Mouse (Mus musculus) hindbrain, embryonic 10.5 days (tissue): ENCODE results near the gene B3galt6. TPM values are rescaled to one million over a fixed set of nuclear protein-coding genes. Genes with fewer than 3 reads are reported as not detected.

ENCODE experiments used
- DNase-seq: peaks from one replicate; pipeline ENCODE4 v3.0.0-alpha.2; 2017; ENCODE audit warnings: low spot score
- H3K27ac ChIP-seq: fragments of 300-500 bp; sonication (generic); 2 replicates; pipeline ENCODE4 v1.5.1; 2016; ENCODE audit warnings: mild to moderate bottlenecking, moderate library complexity
- H3K27me3 ChIP-seq: fragments of 300-500 bp; sonication (generic); 2 replicates; pipeline ENCODE4 v1.6.1; 2016; ENCODE audit warnings: mild to moderate bottlenecking; ENCODE audit not compliant: poor library complexity, insufficient read depth, severe bottlenecking
- H3K36me3 ChIP-seq: fragments of 300-500 bp; sonication (generic); 2 replicates; pipeline ENCODE4 v1.6.1; 2016; ENCODE audit warnings: mild to moderate bottlenecking, moderate library complexity
- H3K4me1 ChIP-seq: fragments of 300-500 bp; sonication (generic); replicated peaks from 2 replicates; pipeline ENCODE4 v1.6.1; 2016; ENCODE audit warnings: mild to moderate bottlenecking
- H3K4me3 ChIP-seq: fragments of 300-500 bp; sonication (generic); 2 replicates; pipeline ENCODE4 v1.5.1; 2016; ENCODE audit warnings: mild to moderate bottlenecking, moderate library complexity
- H3K9me3 ChIP-seq: fragments of 300-500 bp; sonication (generic); 2 replicates; pipeline ENCODE4 v1.6.1; 2016; ENCODE audit warnings: mild to moderate bottlenecking, moderate library complexity
- WGBS: fragments of 180-500 bp; shearing (Covaris S2); methylation state at CpG from one replicate; pipeline ENCODE4 v1.1.7; 2016; 5-methylcytosine and 5-hydroxymethylcytosine counted together
- polyA plus RNA-seq: library from polyadenylated mRNA; unstranded; fragments of >200 nt; fragmentation: Nextera tagmentation; extraction: Ambion mirVana; gene quantifications from 2 replicates; pipeline ENCODE4 v1.2.1, GENCODE M21; 2016

Gene B3galt6
- 13.8 and 17.2 TPM in 2 replicates for polyA plus RNA-seq

GRCm38 (mm10) chr4:155992241-155992905, at the start of gene B3galt6, which contains the start of gene Sdf4:
Gene B3galt6, minus strand, starts transcription at chr4:155992649.
Gene Sdf4, plus strand, starts transcription at chr4:155992872.
- H3K4me1 ChIP-seq: peaks cover 36% of the 10 kb centered on the region
- WGBS: under 1% methylated on average over 99 of the region's 99 CpGs
- peak within 1 kb of the TSS; percentile 91 for H3K4me3 ChIP-seq
- no peaks in the 10 kb centered on the region for H3K9me3 ChIP-seq
- H3K27ac ChIP-seq: peak within 1 kb of the TSS; percentile 97
- peak; percentile 87 for DNase-seq
- H3K36me3 ChIP-seq: peaks cover 35% of the 10 kb centered on the region
- no peaks in the 10 kb centered on the region for H3K27me3 ChIP-seq

DNA sequence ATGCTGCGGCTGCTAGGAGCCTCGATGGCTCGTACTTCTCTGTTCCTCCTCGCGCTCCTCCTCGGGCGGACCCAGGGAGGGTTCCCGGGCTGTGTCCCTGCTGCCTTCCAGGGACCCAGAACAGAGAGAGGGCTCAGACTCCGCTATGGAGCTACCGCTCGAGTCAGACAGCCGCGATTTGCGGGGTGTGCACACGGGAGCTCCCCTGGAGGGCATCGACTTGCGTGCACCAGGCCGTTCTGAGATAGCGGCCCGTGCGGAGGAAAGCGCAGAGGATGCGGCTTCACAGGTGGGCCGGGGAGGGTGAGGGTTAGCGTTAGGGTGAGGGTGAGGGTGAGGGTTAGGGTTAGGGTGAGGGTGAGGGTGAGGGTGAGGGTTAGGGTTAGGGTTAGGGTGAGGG, 42.5 kb upstream of the B3galt6 start:
- Histone ChIP-seq H3K4me3 (peak overlapping the region; percentile 46), H3K9me3 (no peaks in the 10 kb centered on the region), H3K36me3 (no peaks in the 10 kb centered on the region; the same call in 1 of the 2 replicates), H3K27ac (peak overlapping the region; percentile 5; the same call in 1 of the 2 replicates), H3K27me3 (peaks cover 31% of the 10 kb centered on the region), H3K4me1 (peaks cover 50% of the 10 kb centered on the region)
- peak; percentile 31 for DNase-seq
- WGBS: 4% methylated on average over 25 of the region's 25 CpGs

DNA sequence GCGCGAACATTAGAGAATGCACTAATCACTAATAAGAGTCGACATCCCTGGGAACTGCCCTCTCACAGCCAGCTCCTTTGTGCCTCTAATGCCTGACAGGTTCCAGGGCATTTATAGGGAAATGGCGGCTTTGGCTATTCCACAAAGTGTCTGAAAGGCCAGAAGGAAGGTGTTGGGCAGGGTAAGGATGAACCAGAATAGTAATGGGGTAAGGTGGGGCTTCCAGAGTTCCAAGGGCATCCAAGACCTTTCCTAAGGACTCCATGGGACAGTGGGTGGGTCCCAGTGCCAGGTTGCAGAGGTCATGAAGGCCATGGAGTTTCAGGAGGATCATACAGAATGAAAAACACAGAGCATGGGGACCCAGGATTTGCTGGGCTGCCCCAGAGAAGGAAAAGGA, 41.9 kb upstream of the B3galt6 start:
- H3K27me3 ChIP-seq: peaks cover 31% of the 10 kb centered on the region
- peaks cover 4% of the 10 kb centered on the region for H3K36me3 ChIP-seq
- no peak for DNase-seq
- H3K9me3 ChIP-seq: no peaks in the 10 kb centered on the region
- peak overlapping the region; percentile 46 for H3K4me3 ChIP-seq
- peak overlapping the region; percentile 5; the same call in 1 of the 2 replicates for H3K27ac ChIP-seq
- H3K4me1 ChIP-seq: peaks cover 50% of the 10 kb centered on the region
- 51% methylated on average over 4 of the region's 4 CpGs for WGBS

DNA sequence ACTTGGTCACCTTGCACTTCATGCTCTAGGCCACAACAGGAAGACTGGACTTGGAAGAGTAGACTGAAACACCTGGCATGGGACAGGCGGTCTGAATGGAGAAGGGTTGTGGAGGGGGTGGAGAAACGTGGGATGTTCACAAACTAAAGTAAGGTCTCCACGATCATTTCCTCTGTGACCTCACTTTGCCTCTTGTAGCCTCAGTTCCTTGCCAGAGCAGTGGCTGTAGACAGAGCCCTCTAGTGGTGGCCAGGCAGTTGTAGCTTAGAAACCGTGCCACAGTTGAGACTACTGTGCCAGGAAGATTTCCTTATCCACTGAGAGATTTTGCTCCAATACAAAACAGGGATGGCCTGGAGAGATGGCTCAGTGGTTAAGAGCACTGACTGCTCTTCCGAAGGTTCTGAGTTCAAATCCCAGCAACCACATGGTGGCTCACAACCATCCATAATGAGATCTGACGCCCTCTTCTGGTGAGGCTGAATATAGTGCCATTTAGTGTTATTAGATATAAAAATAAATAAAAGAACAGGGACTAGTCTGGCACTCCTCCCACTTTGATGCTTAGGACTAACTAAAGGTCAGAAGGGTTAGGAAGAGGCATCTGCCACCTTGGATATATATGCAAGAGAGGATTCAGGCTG, 41.1 kb upstream of the B3galt6 start:
- Histone ChIP-seq H3K4me3 (no peak overlapping the region), H3K36me3 (peaks cover 10% of the 10 kb centered on the region), H3K27me3 (peaks cover 31% of the 10 kb centered on the region), H3K27ac (no peak overlapping the region), H3K9me3 (no peaks in the 10 kb centered on the region), H3K4me1 (peaks cover 50% of the 10 kb centered on the region)
- peak; percentile 42 for DNase-seq
- WGBS: 51% methylated on average over 6 of the region's 6 CpGs

DNA sequence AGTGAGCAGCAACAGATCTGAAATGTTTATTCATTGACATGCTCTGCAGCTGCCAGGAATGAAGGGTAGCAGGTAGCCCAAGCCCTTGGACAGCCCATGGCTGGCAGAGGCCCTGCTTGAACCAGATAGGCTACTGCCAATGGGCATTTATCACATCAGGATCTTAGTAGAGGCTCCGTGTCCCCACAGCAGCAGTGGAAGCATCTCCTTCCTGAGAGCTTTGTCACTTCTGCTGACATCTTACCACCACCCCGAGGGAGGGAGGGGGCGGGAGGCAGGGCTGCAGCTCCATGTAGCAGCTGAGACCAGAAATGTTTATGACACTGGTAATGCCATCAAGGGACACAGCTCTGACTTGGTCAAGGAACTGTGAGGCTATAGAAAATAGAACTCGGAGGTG, 40.4 kb upstream of the B3galt6 start:
- peak overlapping the region; percentile 92 for H3K27ac ChIP-seq
- H3K9me3 ChIP-seq: no peaks in the 10 kb centered on the region
- H3K27me3 ChIP-seq: peaks cover 31% of the 10 kb centered on the region
- peak overlapping the region; percentile 53; the same call in 1 of the 2 replicates for H3K4me3 ChIP-seq
- peaks cover 18% of the 10 kb centered on the region for H3K36me3 ChIP-seq
- DNase-seq: no peak
- peaks cover 50% of the 10 kb centered on the region for H3K4me1 ChIP-seq
- WGBS: 83% methylated on average over 4 of the region's 4 CpGs

- Histone ChIP-seq H3K36me3 (peaks cover 28% of the 10 kb centered on the region), H3K27me3 (peaks cover 30% of the 10 kb centered on the region), H3K4me3 (peak overlapping the region; percentile 53), H3K27ac (peak overlapping the region; percentile 92), H3K9me3 (no peaks in the 10 kb centered on the region), H3K4me1 (peaks cover 50% of the 10 kb centered on the region)
- 1% methylated on average over 24 of the region's 24 CpGs for WGBS
- peak; percentile 87 for DNase-seq
These were observed 39.3 kb upstream of the B3galt6 start for GRCm38 (mm10) chr4:156031593-156032391.

- peak overlapping the region; percentile 53 for H3K4me3 ChIP-seq
- DNase-seq: no peak
- H3K36me3 ChIP-seq: peaks cover 34% of the 10 kb centered on the region
- 2% methylated on average over 7 of the region's 7 CpGs for WGBS
- peaks cover 25% of the 10 kb centered on the region for H3K27me3 ChIP-seq
- H3K4me1 ChIP-seq: peaks cover 50% of the 10 kb centered on the region
- no peaks in the 10 kb centered on the region for H3K9me3 ChIP-seq
- peak overlapping the region; percentile 92 for H3K27ac ChIP-seq
These were observed 38.8 kb upstream of the B3galt6 start for GRCm38 (mm10) chr4:156031255-156031592.

DNA sequence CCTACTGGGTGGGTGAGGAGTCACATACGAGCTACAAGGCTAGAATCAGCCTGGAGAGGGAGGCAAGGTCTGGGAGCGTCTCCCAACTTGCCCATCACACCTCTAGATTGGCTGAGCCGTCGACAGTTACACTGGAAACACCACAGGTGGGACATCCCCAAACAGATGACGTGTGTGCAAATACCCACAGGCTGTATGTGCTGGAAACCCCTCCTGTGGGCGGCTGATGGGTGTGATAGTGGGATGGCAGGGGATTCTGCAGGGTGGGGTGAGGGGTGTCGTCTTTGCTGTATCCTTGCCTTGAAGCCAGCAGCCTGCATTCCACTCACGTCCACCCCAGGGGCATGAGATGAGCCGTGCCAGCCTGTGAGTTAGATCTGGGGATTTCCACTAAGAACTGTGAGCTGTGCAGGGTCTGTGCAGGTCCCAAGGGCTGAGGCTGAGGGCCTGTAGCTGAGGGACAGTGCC, 38.2 kb upstream of the B3galt6 start:
- Histone ChIP-seq H3K4me3 (peak overlapping the region; percentile 53), H3K27me3 (peaks cover 19% of the 10 kb centered on the region), H3K36me3 (peaks cover 39% of the 10 kb centered on the region), H3K4me1 (peaks cover 48% of the 10 kb centered on the region), H3K9me3 (no peaks in the 10 kb centered on the region), H3K27ac (peak overlapping the region; percentile 92)
- 70% methylated on average over 9 of the region's 9 CpGs for WGBS
- no peak for DNase-seq

- DNase-seq: no peak
- peaks cover 42% of the 10 kb centered on the region for H3K36me3 ChIP-seq
- H3K27ac ChIP-seq: no peak overlapping the region
- H3K9me3 ChIP-seq: no peaks in the 10 kb centered on the region
- no peak overlapping the region for H3K4me3 ChIP-seq
- H3K4me1 ChIP-seq: peaks cover 33% of the 10 kb centered on the region
- no peaks in the 10 kb centered on the region for H3K27me3 ChIP-seq
- WGBS: 92% methylated on average over 7 of the region's 7 CpGs
These were observed 36.1 kb upstream of the B3galt6 start for GRCm38 (mm10) chr4:156028580-156028979.

GRCm38 (mm10) chr4:156026013-156026412, 33.6 kb upstream of the B3galt6 start, which contains the start of gene Tnfrsf18:
Gene Tnfrsf18, plus strand, starts transcription at chr4:156026164.
- no peaks in the 10 kb centered on the region for H3K9me3 ChIP-seq
- no peak within 1 kb of the TSS for H3K4me3 ChIP-seq
- H3K36me3 ChIP-seq: peaks cover 55% of the 10 kb centered on the region
- no peak within 1 kb of the TSS for H3K27ac ChIP-seq
- H3K27me3 ChIP-seq: no peaks in the 10 kb centered on the region
- DNase-seq: no peak
- 74% methylated on average over 4 of the region's 4 CpGs for WGBS
- H3K4me1 ChIP-seq: peaks cover 11% of the 10 kb centered on the region

DNA sequence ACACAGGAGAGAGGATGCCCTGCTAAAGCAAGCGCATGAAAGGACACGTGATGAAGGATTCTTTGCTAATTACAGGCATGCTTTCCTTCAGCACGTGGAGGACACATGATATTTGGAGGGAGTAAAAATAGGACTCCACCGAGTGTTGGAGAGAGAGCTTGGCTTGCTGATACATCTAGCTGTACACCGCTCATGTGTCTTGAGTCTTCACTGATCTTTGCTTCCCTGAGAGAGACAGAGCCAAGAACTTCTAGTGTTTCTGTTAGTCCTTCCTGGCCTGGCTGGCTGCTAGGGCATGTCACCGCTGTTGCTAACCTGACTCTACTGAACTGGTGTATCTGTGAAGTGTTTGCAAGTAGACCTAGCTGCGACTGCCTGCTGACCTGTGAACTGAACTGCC, 31.7 kb upstream of the B3galt6 start:
- no peak overlapping the region for H3K4me3 ChIP-seq
- H3K4me1 ChIP-seq: no peaks in the 10 kb centered on the region
- H3K27me3 ChIP-seq: no peaks in the 10 kb centered on the region
- no peaks in the 10 kb centered on the region for H3K9me3 ChIP-seq
- WGBS: 93% methylated on average over 7 of the region's 7 CpGs
- no peak overlapping the region for H3K27ac ChIP-seq
- peaks cover 62% of the 10 kb centered on the region for H3K36me3 ChIP-seq
- no peak for DNase-seq

GRCm38 (mm10) chr4:156023520-156023919, 31.1 kb upstream of the B3galt6 start:
- Histone ChIP-seq H3K36me3 (peaks cover 56% of the 10 kb centered on the region), H3K9me3 (no peaks in the 10 kb centered on the region), H3K4me3 (no peak overlapping the region), H3K4me1 (no peaks in the 10 kb centered on the region), H3K27me3 (no peaks in the 10 kb centered on the region), H3K27ac (no peak overlapping the region)
- WGBS: 84% methylated on average over 9 of the region's 9 CpGs
- no peak for DNase-seq
